Comparison of ENCODE assay signal across 11 mouse cellular contexts in genomic region chr7:118778561-118778960, GRCm38 (mm10). TPM values are rescaled to one million over a fixed set of nuclear protein-coding genes. Genes with fewer than 3 reads are reported as not detected.
DNase-seq lines count a peak whose midpoint lies in the region; ATAC-seq lines count a peak whose summit lies in the region.
"Had no signal": no experiment of that assay in that cellular context is flagged by ENCODE, and none has a peak within 500 bp of the region (broad histone marks: within the 10 kb centered on the region; RNA-seq: fewer than 3 reads in every experiment).

No protein-coding gene starts in this region.

- no peak for ATAC-seq in heart, embryonic 16.5 days (replicated peaks; ENCODE audit: extremely low read depth, insufficient read depth, low FRiP score)
- ATAC-seq in hindbrain, embryonic 16.5 days: peak; percentile 65
- ATAC-seq in midbrain, embryonic 13.5 days: peak; percentile 35; the same call in 1 of the 2 replicates
- ATAC-seq in inflammation-experienced regulatory T-cells, adult 6 months: no peak
- ATAC-seq: Patski had no signal

- DNase-seq in heart, postnatal 14 days: no peak
- peak; percentile 91 for DNase-seq in cerebellum, adult 9-11 months
- DNase-seq in gastrocnemius, postnatal 25 days: no peak
- no peak for DNase-seq in gastrocnemius, adult 8-10 months (ENCODE audit: low spot score in 2 of 2)
- DNase-seq: liver, embryonic 13.5 days had no signal

- intact Hi-C loops in heart, postnatal 14 days (cut with DNase I): no loop called here

- no peaks in the 10 kb centered on the region for H3K27me3 ChIP-seq in heart, embryonic 16.5 days (ENCODE audit: control insufficient read depth, insufficient read depth, low read length)
- no peaks in the 10 kb centered on the region for H3K27me3 ChIP-seq in hindbrain, embryonic 16.5 days (replicated peaks; ENCODE audit: control insufficient read depth, insufficient read depth, low read length)
- H3K27me3 ChIP-seq in midbrain, embryonic 13.5 days: no peaks in the 10 kb centered on the region
- H3K27me3 ChIP-seq: embryonic facial prominence, embryonic 15.5 days; liver, embryonic 13.5 days; Patski had no signal

- H3K4me1 ChIP-seq in heart, embryonic 16.5 days (ENCODE audit: control insufficient read depth, insufficient read depth, low read length): peaks cover 8% of the 10 kb centered on the region; the same call in 1 of the 2 replicates
- no peaks in the 10 kb centered on the region for H3K4me1 ChIP-seq in hindbrain, embryonic 16.5 days (ENCODE audit: control insufficient read depth, insufficient read depth, low read depth, low read length)
- H3K4me1 ChIP-seq in midbrain, embryonic 13.5 days (replicated peaks): peaks cover 11% of the 10 kb centered on the region; the same call in 1 of the 2 replicates
- H3K4me1 ChIP-seq: embryonic facial prominence, embryonic 15.5 days had no signal

- whole genome bisulfite sequencing in heart, embryonic 16.5 days: 76% methylated on average over 6 of the region's 6 CpGs
- 32% methylated on average over 6 of the region's 6 CpGs for WGBS in hindbrain, embryonic 16.5 days
- WGBS in midbrain, embryonic 13.5 days: 54% methylated on average over 6 of the region's 6 CpGs

- H3K36me3 ChIP-seq in heart, embryonic 16.5 days (ENCODE audit: control insufficient read depth, insufficient read depth): peaks cover 6% of the 10 kb centered on the region
- H3K36me3 ChIP-seq in hindbrain, embryonic 16.5 days (ENCODE audit: control insufficient read depth, insufficient read depth, low read length): peaks cover 8% of the 10 kb centered on the region; the same call in 1 of the 2 replicates
- H3K36me3 ChIP-seq in midbrain, embryonic 13.5 days: peaks cover 82% of the 10 kb centered on the region

- no peak overlapping the region for H3K4me3 ChIP-seq in heart, embryonic 16.5 days (ENCODE audit: low read length)
- H3K4me3 ChIP-seq in hindbrain, embryonic 16.5 days (ENCODE audit: low read length): no peak overlapping the region
- H3K4me3 ChIP-seq in midbrain, embryonic 13.5 days (replicated peaks): no peak overlapping the region
- H3K4me3 ChIP-seq: embryonic facial prominence, embryonic 15.5 days; liver, embryonic 13.5 days had no signal

- no peaks in the 10 kb centered on the region for H3K9me3 ChIP-seq in heart, embryonic 16.5 days (replicated peaks; ENCODE audit: control insufficient read depth, low read length)
- no peaks in the 10 kb centered on the region for H3K9me3 ChIP-seq in hindbrain, embryonic 16.5 days (ENCODE audit: control insufficient read depth, low read length)
- H3K9me3 ChIP-seq in midbrain, embryonic 13.5 days: no peaks in the 10 kb centered on the region
- H3K9me3 ChIP-seq: embryonic facial prominence, embryonic 15.5 days; liver, embryonic 13.5 days had no signal

- peak overlapping the region; percentile 25 for H3K27ac ChIP-seq in heart, embryonic 16.5 days (ENCODE audit: low read length)
- H3K27ac ChIP-seq in hindbrain, embryonic 16.5 days (ENCODE audit: low read depth, low read length): no peak overlapping the region
- H3K27ac ChIP-seq in midbrain, embryonic 13.5 days: peak overlapping the region; percentile 44; the same call in 1 of the 2 replicates
- H3K27ac ChIP-seq: embryonic facial prominence, embryonic 15.5 days; liver, embryonic 13.5 days had no signal

- H3K4me2 ChIP-seq in heart, embryonic 16.5 days (ENCODE audit: low read depth, low read length): no peak overlapping the region
- no peak overlapping the region for H3K4me2 ChIP-seq in hindbrain, embryonic 16.5 days (ENCODE audit: low read length)
- no peak overlapping the region for H3K4me2 ChIP-seq in midbrain, embryonic 13.5 days (replicated peaks)
- H3K4me2 ChIP-seq: embryonic facial prominence, embryonic 15.5 days; liver, embryonic 13.5 days had no signal

- no peak overlapping the region for H3K9ac ChIP-seq in heart, embryonic 16.5 days (ENCODE audit: low read length)
- H3K9ac ChIP-seq in hindbrain, embryonic 16.5 days (ENCODE audit: low read depth, low read length): no peak overlapping the region
- no peak overlapping the region for H3K9ac ChIP-seq in midbrain, embryonic 13.5 days (replicated peaks)
- H3K9ac ChIP-seq: embryonic facial prominence, embryonic 15.5 days; liver, embryonic 13.5 days had no signal

RNA-seq across cellular contexts. Expression of gene Vps35l, which starts 38.5 kb away (rescaled TPM):
- polyA plus RNA-seq in heart, embryonic 16.5 days (2015; fragmentation: Nextera tagmentation; extraction: Ambion mirVana): 48.8 and 49.4 TPM in 2 replicates
- 10 to 100 TPM; 28.2 TPM for total RNA-seq in heart, postnatal 14 days (2021)
- 91.9 and 102 TPM in 2 replicates for polyA plus RNA-seq in hindbrain, embryonic 16.5 days (2015; fragmentation: Nextera tagmentation; extraction: Ambion mirVana)
- 94.0 and 97.5 TPM in 2 replicates for polyA plus RNA-seq in midbrain, embryonic 13.5 days (2015; fragmentation: Nextera tagmentation; extraction: Ambion mirVana)
- total RNA-seq in gastrocnemius, postnatal 25 days (2021): 10 to 100 TPM; 16.5 to 18.7 TPM
- 10 to 100 TPM; 53.6 to 58.6 (median 55.6) TPM for polyA plus RNA-seq in inflammation-experienced regulatory T-cells, adult 6 months (2017; shearing (Covaris generic))
- total RNA-seq in gastrocnemius, adult 8-10 months (2022): 10 to 100 TPM; 17.0 to 19.5 (median 18.3) TPM

Comparison
In these comparisons a context has a peak if more than half of its experiments do, and no peak if none do; other contexts are left out.
1. ATAC-seq: peak in hindbrain, embryonic 16.5 days (single experiment) and midbrain, embryonic 13.5 days (single experiment); none in heart, embryonic 16.5 days (single experiment) and inflammation-experienced regulatory T-cells, adult 6 months (single experiment).